Mouse (Mus musculus): Measurements from ENCODE around the gene Golph3l. TPM values are rescaled to one million over a fixed set of nuclear protein-coding genes. Genes with fewer than 3 reads are reported as not detected.
A peak's percentile ranks its signal among the peaks of the same experiment; 100 is the strongest.
"Not testable (repeated sequence)": the region's sequence is repeated elsewhere in the genome, so short reads cannot be mapped to it uniquely, and the experiment has no call there.

Gene Golph3l
- polyA plus RNA-seq, 1 experiment = 26.8 TPM

GRCm38 (mm10) chr3:95624628-95625503, 36.1 kb downstream of the Golph3l start, which contains the start of gene Ensa:
Gene Ensa (plus strand): TSS chr3:95624993.
- DNase-seq (ENCODE audit: low spot score) = peak; percentile 93

GRCm38 (mm10) chr3:95627763-95628162, 39.0 kb downstream of the Golph3l start:
- no peak for DNase-seq (ENCODE audit: low spot score)

GRCm38 (mm10) chr3:95629755-95630154, 41.0 kb downstream of the Golph3l start:
- no peak for DNase-seq (ENCODE audit: low spot score)

GRCm38 (mm10) chr3:95630856-95631255, 42.1 kb downstream of the Golph3l start:
- DNase-seq (ENCODE audit: low spot score) = no peak

GRCm38 (mm10) chr3:95631304-95631703, 42.6 kb downstream of the Golph3l start:
- DNase-seq (ENCODE audit: low spot score) = no peak

- DNase-seq (ENCODE audit: low spot score) = no peak
Observed at GRCm38 (mm10) chr3:95632648-95633588, 44.2 kb downstream of the Golph3l start.

GRCm38 (mm10) chr3:95635636-95636035, 46.9 kb downstream of the Golph3l start:
- DNase-seq (ENCODE audit: low spot score) = no peak

GRCm38 (mm10) chr3:95636072-95636471, 47.3 kb downstream of the Golph3l start:
- no peak for DNase-seq (ENCODE audit: low spot score)

- DNase-seq (ENCODE audit: low spot score) = no peak
Observed at GRCm38 (mm10) chr3:95639694-95640093, 51.0 kb downstream of the Golph3l start.

GRCm38 (mm10) chr3:95643097-95643496, 54.4 kb downstream of the Golph3l start:
- DNase-seq (ENCODE audit: low spot score) = no peak

- no peak for DNase-seq (ENCODE audit: low spot score)
Observed at GRCm38 (mm10) chr3:95645313-95646235, 56.8 kb downstream of the Golph3l start.

GRCm38 (mm10) chr3:95648016-95648415, 59.3 kb downstream of the Golph3l start:
- no peak for DNase-seq (ENCODE audit: low spot score)

GRCm38 (mm10) chr3:95650276-95651032, 61.7 kb downstream of the Golph3l start:
- DNase-seq (ENCODE audit: low spot score) = no peak

- DNase-seq (ENCODE audit: low spot score) = no peak
Observed at GRCm38 (mm10) chr3:95651033-95651373, 62.3 kb downstream of the Golph3l start.

- DNase-seq (ENCODE audit: low spot score) = no peak
Observed at GRCm38 (mm10) chr3:95651391-95652203, 62.9 kb downstream of the Golph3l start.

GRCm38 (mm10) chr3:95652204-95652811, 63.6 kb downstream of the Golph3l start:
- no peak for DNase-seq (ENCODE audit: low spot score)

- DNase-seq (ENCODE audit: low spot score) = no peak
Observed at GRCm38 (mm10) chr3:95652871-95653270, 64.1 kb downstream of the Golph3l start.

GRCm38 (mm10) chr3:95653473-95654034, 64.8 kb downstream of the Golph3l start:
- DNase-seq (ENCODE audit: low spot score) = no peak

- not testable (repeated sequence) for DNase-seq (ENCODE audit: low spot score)
Observed at GRCm38 (mm10) chr3:95654371-95654770, 65.6 kb downstream of the Golph3l start.
